Mouse (Mus musculus): ENCODE data around the gene Mettl21a.
"Not testable (repeated sequence)": the region's sequence is repeated elsewhere in the genome, so short reads cannot be mapped to it uniquely, and the experiment has no call there.

Mettl21a gene

GRCm38 (mm10) chr1:64614801-64615345 lies 2.2 kb downstream of the Mettl21a start:
- no peak for DNase-seq (ENCODE audit: low read depth)

- DNase-seq (ENCODE audit: low read depth): no peak
Measured at GRCm38 (mm10) chr1:64614311-64614710, 2.7 kb downstream of the Mettl21a start.

GRCm38 (mm10) chr1:64609976-64610375 lies 7.1 kb downstream of the Mettl21a start:
- no peak for DNase-seq (ENCODE audit: low read depth)

GRCm38 (mm10) chr1:64609145-64609544 lies 7.9 kb downstream of the Mettl21a start:
- DNase-seq (ENCODE audit: low read depth): peak; percentile 15

- peak; percentile 66 for DNase-seq (ENCODE audit: low read depth)
Measured at GRCm38 (mm10) chr1:64603381-64603780, 13.7 kb downstream of the Mettl21a start.

GRCm38 (mm10) chr1:64601242-64601842 lies 15.7 kb downstream of the Mettl21a start:
- no peak for DNase-seq (ENCODE audit: low read depth)

- no peak for DNase-seq (ENCODE audit: low read depth)
Measured at GRCm38 (mm10) chr1:64600413-64601077, 16.5 kb downstream of the Mettl21a start.

GRCm38 (mm10) chr1:64598926-64599325 lies 18.1 kb downstream of the Mettl21a start:
- no peak for DNase-seq (ENCODE audit: low read depth)

GRCm38 (mm10) chr1:64578801-64579200 lies 38.2 kb downstream of the Mettl21a start:
- DNase-seq (ENCODE audit: low read depth): peak; percentile 17

- DNase-seq (ENCODE audit: low read depth): not testable (repeated sequence)
Measured at GRCm38 (mm10) chr1:64577911-64578310, 39.1 kb downstream of the Mettl21a start.

GRCm38 (mm10) chr1:64576732-64577131 lies 40.3 kb downstream of the Mettl21a start:
- DNase-seq (ENCODE audit: low read depth): no peak

- no peak for DNase-seq (ENCODE audit: low read depth)
Measured at GRCm38 (mm10) chr1:64576022-64576421, 41.0 kb downstream of the Mettl21a start.

- DNase-seq (ENCODE audit: low read depth): peak; percentile 17
Measured at GRCm38 (mm10) chr1:64568206-64568605, 48.8 kb downstream of the Mettl21a start.

- no peak for DNase-seq (ENCODE audit: low read depth)
Measured at GRCm38 (mm10) chr1:64560105-64560504, 56.9 kb downstream of the Mettl21a start.
